Mouse (Mus musculus): Measurements from ENCODE around the gene Olfr700.

DNA sequence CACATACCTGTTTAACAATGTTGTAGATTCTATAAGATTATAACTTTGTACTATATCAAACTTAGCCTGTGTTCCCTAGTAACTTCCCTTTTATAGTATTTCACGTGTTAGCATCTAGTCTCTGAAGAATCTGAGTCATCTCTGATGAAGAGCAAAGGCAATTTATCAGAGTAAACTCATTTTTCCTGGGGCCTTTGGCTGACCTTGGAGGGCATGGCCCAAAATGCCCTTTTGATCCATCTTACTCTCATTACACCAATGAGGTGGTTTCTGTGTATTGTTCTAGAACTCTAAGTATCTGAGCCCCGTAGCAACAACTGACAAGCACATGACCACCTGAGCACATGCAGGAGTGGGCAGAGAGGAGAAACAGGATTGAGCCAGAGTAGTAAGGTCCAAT, 5.2 kb upstream of the Olfr700 start, which contains the start of gene Olfr701:
- TF ChIP-seq CTCF (IDR thresholded peaks at IDR 0.05) (no peak), EP300 (IDR thresholded peaks at IDR 0.05) (no peak)
